In the genomic region with DNA sequence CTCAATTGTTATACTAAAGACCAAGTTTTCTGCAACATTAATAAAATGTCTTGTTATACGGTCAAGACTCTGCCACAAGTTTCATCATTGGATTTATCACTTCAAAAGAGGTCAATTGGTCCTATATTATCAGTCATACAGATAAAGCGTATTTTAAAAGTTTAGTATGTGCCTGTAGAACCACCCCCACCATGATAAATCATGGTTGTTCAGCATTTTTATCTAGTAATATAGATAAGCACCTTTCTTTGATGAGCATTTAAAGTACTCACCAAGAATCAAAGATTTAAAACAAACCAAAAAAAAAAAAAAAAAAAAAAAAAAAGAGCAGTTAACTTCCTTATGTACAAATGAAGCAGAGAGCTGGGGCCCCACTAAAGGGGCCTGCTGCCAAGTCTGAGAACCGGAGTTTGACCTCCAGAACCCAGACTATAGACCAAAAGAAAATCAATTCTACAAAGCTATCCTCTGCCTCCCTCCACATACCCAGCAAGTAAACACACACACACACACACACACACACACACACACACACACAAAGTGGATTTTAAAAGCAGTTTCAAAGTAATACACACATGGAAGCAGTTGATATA, we compare ENCODE assay signal across 1 mouse cellular context.
A peak's percentile ranks its signal among the peaks of the same experiment; 100 is the strongest.
TF ChIP-seq lines count a peak whose summit lies in the region.

No protein-coding gene starts in this region.

TF ChIP-seq in MEL, 35 proteins besides CTCF, POLR2A, EP300 and RAD21 (continued from another document):
- TF ChIP-seq MYC (IDR thresholded peaks at IDR 0.05; ENCODE audit: low read depth, low read length) (no peak), USF1 (IDR thresholded peaks at IDR 0.05; ENCODE audit: low read depth, low read length) (no peak), ZKSCAN1 (IDR thresholded peaks at IDR 0.05; ENCODE audit: low read depth, low read length) (no peak), TBP (IDR thresholded peaks at IDR 0.05; ENCODE audit: low read depth, low read length) (no peak), NELFE (IDR thresholded peaks at IDR 0.05; ENCODE audit: low read depth, low read length) (no peak), CHD2 (IDR thresholded peaks at IDR 0.05; ENCODE audit: low read length) (no peak), ELF1 (IDR thresholded peaks at IDR 0.05; ENCODE audit: low read depth, low read length) (peak; percentile 29; the same call in 1 of the 2 replicates), SIN3A (IDR thresholded peaks at IDR 0.05; ENCODE audit: low read length) (peak; percentile 43), UBTF (IDR thresholded peaks at IDR 0.05; ENCODE audit: borderline replicate concordance, insufficient read depth, low read depth, low read length) (no peak), MAZ (IDR thresholded peaks at IDR 0.05; ENCODE audit: low read depth, low read length) (no peak), GATA1 (IDR thresholded peaks at IDR 0.05; ENCODE audit: low read depth, low read length) (peak; percentile 42), TAL1 (IDR thresholded peaks at IDR 0.05; ENCODE audit: low read length) (no peak), ZMIZ1 (IDR thresholded peaks at IDR 0.05; ENCODE audit: low read depth, low read length) (no peak), ETS1 (IDR thresholded peaks at IDR 0.05; ENCODE audit: low read depth, low read length) (peak; percentile 36; the same call in 1 of the 2 replicates), MAFK (IDR thresholded peaks at IDR 0.05; ENCODE audit: borderline replicate concordance, low read depth, low read length) (no peak), USF2 (IDR thresholded peaks at IDR 0.05; ENCODE audit: borderline replicate concordance in 1 of 2, insufficient read depth in 1 of 2, low read depth in 1 of 2, low read length in 2 of 2) (no peak), TCF12 (IDR thresholded peaks at IDR 0.05; ENCODE audit: low read depth, low read length) (0 out of 2 replicates have a peak, but pooled peaks have one; percentile 19), RCOR1 (IDR thresholded peaks at IDR 0.05; ENCODE audit: low read depth, low read length) (peak; percentile 82), E2F4 (IDR thresholded peaks at IDR 0.05; ENCODE audit: borderline replicate concordance, low read depth, low read length) (no peak), GABPA (IDR thresholded peaks at IDR 0.05; ENCODE audit: low read depth, low read length) (no peak), MYB (IDR thresholded peaks at IDR 0.05; ENCODE audit: low read depth, low read length) (no peak), NRF1 (IDR thresholded peaks at IDR 0.05; ENCODE audit: insufficient read depth, low read depth, low read length, poor library complexity, severe bottlenecking) (no peak), CHD1 (IDR thresholded peaks at IDR 0.05; ENCODE audit: low read depth, low read length) (no peak), ZNF384 (IDR thresholded peaks at IDR 0.05; ENCODE audit: low read depth, low read length) (peak; percentile 97), SMC3 (IDR thresholded peaks at IDR 0.05; ENCODE audit: low read depth, low read length) (no peak), BHLHE40 (IDR thresholded peaks at IDR 0.05; ENCODE audit: borderline replicate concordance, low read depth, low read length) (no peak), MAX (IDR thresholded peaks at IDR 0.05; ENCODE audit: low read length) (no peak), POLR2AphosphoS2 (IDR thresholded peaks at IDR 0.05; ENCODE audit: low read length) (no peak), MXI1 (IDR thresholded peaks at IDR 0.05; ENCODE audit: low read depth, low read length) (no peak), ZC3H11A (IDR thresholded peaks at IDR 0.05; ENCODE audit: low read depth, low read length) (no peak), KAT2A (conservative IDR thresholded peaks at IDR 0.05; ENCODE audit: low read depth, low read length) (no peak), HCFC1 (IDR thresholded peaks at IDR 0.05; ENCODE audit: low read depth, low read length) (no peak)
